Mouse (Mus musculus): ENCODE data around the gene Gdi2.
A peak's percentile ranks its signal among the peaks of the same experiment; 100 is the strongest.
"Not testable (repeated sequence)": the region's sequence is repeated elsewhere in the genome, so short reads cannot be mapped to it uniquely, and the experiment has no call there.

Gdi2 gene

DNA sequence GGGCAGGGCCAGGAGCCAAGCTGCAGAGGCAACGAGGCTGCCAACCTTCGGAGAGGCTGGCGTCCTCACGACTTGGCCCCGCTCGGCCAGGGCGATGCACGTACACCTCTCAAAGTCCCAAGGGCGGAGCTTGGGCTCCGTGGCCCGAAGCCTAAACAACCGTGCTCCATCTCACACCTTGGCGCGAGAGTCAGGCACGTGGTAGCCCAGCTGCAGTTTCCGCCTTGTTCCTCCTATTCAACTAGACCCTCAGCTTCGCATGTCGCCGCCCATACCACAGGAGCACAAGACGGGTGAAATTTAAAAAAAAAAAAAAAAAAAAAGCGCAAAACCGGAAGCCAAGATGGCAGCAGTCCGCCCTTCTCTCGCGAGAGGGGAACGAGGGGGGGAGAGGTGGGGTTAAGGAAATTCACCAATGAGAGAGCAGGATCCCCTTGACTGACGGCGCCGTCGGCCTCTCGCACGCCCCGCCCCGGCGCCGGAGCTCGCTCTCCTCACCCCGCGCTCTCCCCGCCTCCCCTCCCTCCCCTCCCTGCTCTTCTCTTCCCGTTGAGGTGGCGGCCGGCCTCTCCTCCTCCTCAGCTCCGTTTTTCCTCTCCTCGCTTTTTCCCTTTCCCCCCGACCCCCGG is at the start of gene Gdi2:
TSS of gene Gdi2 (plus strand) at position 470 of the 629 bp plus-strand sequence.
- DNase-seq, result peak; percentile 96

DNA sequence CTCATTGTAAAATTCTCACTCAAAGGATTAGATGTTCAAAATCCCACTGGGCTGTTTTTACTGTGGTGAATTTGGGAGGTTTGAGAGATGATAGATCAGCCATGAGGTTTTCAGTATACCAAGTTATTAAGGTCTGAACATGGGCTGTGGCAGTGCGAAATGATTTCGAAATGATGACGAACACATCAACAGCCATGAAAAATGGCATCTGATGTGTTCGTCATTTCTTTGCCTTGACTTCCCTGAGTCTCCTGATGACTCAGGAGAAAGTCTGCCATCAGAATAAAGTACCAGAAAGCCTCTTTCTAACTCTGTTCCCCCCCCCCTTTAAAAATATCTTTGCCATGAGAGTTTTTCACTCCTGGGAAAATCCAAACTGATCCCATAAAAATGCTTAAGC is 42.3 kb upstream of the Gdi2 start:
- no peak for DNase-seq

DNA sequence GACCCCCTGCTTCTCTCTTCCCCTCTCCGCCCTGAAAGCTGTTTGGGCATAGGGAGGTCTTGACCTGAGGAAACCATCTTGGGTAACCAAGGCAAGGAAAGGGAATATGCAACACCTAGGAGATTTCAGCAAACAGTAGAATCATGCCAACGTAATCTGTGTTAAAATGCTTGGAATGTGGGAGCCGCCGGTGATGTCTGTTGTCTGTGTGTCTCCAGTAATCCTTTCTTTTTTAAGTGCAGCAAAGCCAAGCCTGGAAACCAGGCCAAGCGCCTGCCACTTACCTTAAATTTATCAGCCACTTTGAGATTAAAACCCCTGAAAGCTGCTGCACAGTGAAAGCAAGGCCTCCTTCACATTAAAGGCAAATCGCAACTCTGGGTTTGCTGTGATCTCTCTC is 36.8 kb upstream of the Gdi2 start:
- not testable (repeated sequence) for DNase-seq

GRCm38 (mm10) chr13:3515351-3515750 is 22.5 kb upstream of the Gdi2 start:
- not testable (repeated sequence) for DNase-seq

DNA sequence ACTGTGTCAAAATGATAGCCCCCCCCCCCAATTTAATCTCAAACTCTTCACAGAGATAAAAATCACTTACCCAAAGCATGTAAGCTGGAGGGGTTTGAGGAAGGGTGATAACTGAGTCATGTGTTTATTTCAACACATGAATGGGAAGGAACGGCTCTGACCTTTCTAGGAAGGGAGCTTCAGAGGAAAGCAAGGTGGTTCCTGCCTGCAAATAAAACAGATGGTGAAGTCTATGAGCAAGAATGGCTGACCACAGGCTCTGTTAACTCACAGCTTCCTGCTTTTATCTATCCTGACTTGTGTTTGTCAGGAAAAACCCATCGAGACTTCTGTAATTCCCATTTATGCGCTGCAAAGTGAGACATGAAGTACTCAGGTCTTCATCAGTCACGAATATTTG is 18.5 kb upstream of the Gdi2 start:
- DNase-seq, result not testable (repeated sequence)

GRCm38 (mm10) chr13:3519994-3520393 is 17.9 kb upstream of the Gdi2 start:
- DNase-seq, result not testable (repeated sequence)

- DNase-seq, result peak; percentile 18
Measured at GRCm38 (mm10) chr13:3523459-3523858, 14.4 kb upstream of the Gdi2 start.

DNA sequence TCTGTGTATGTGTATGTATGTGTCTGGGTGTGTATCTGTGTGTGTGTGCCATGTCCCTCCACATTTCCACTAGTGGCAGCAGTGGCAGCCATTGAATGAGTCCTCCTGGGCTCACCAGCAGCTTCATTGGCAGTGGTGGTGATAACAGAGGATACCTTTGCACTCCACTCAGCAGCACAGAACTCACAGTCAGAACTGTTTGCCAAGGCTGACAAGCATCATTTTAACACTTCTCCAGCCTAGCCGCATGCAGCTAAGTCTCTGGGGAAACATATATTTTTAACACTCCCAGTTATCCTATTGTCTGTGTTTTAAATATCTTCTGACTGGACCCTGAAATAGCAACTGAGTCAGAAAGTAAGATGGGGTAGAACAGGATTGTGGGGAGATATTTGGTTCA is 13.9 kb upstream of the Gdi2 start:
- no peak for DNase-seq

- no peak for DNase-seq
Measured at GRCm38 (mm10) chr13:3525611-3526051, 12.2 kb upstream of the Gdi2 start.

DNA sequence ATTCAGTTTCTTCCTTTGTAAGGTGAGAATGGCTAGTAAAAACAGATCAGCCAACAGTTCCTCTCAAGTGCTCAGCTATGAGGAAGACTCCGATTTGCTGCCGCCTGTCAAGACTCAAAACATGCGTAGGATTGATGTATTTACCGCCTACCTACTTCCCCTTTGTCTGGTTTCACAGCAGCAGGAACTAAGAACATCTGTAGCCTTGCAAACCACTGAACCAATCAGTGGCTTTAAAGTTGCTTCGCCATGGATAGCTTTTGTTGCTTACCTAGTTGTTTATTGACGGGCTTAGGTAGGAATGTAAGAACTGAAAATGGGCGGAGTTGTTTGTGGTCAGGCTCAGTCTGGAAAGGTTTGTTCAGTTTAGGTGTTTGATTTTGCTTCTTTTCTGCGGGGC is 11.5 kb upstream of the Gdi2 start:
- no peak for DNase-seq

GRCm38 (mm10) chr13:3530451-3530850 is 7.4 kb upstream of the Gdi2 start:
- no peak for DNase-seq

DNA sequence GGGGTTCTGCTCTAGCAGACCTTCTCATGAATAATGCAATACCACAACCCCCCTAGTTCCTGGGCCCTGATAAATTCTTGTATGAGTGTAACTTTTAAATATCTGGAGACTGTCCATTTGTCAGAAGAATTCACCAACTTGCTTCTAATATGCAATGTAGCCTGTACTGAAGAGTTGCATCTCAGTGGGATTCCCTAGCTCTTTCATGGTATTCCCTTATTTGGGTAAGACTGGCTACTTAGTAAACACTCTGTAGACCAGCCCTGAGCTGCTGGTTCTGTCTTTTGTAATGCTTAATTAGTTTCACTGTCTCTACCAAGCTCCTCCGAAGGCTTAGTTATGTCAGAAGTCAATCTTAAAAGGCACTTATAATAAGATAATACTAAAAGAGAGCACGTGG is 6.7 kb upstream of the Gdi2 start:
- not testable (repeated sequence) for DNase-seq

DNA sequence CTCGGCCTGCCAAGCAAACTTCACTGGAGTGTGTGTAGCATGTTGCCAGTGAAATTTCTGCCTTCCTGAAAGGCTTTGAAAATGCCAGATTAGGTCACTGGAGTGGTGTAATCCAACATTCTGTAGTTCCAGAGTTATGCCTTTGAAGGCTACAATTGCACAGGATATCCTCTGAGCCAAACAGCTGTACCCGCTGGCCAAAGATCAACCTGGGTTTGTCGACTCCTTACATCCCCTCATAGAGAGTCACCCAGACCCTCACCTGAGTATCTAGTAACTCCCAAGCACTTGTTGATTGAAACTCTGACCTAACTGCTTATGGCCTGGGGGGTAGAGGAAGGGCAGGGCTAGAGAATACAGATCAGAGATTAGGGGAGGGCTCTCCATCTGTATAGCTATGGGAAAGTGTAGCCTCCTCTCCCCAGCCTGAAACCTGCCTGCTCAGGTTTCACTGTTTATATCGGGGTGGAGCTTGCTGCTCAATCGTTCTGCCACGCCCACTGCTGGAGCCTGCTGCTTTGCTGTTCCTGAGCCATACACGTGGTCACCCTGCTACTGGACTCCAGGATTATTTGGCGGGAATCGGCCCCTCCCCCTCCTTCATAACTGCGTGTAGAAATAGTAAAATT is 6.1 kb upstream of the Gdi2 start:
- no peak for DNase-seq

- no peak for DNase-seq
Measured at GRCm38 (mm10) chr13:3532451-3532850, 5.4 kb upstream of the Gdi2 start.

DNA sequence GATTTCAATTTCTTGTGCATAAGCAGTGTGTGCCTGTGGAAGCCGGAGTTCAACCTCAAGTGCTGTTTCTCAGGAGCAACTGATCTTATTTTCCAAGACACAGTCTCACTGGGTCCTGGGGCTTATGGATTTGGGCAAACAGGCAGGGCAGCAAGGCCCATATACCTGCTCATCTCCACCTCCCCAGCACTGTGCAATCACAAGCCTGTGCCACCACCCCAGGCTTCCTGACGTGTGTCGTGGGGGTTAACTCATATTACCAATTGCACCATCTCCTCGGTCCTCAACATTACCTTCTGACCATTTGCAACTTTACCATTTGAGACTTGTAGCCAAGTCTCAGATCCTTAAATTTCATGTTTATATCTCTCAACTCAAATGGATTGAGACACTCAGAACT is 3.7 kb upstream of the Gdi2 start:
- DNase-seq, result no peak

GRCm38 (mm10) chr13:3538223-3538968 is 533 bp downstream of the Gdi2 start:
- peak; percentile 84 for DNase-seq

DNA sequence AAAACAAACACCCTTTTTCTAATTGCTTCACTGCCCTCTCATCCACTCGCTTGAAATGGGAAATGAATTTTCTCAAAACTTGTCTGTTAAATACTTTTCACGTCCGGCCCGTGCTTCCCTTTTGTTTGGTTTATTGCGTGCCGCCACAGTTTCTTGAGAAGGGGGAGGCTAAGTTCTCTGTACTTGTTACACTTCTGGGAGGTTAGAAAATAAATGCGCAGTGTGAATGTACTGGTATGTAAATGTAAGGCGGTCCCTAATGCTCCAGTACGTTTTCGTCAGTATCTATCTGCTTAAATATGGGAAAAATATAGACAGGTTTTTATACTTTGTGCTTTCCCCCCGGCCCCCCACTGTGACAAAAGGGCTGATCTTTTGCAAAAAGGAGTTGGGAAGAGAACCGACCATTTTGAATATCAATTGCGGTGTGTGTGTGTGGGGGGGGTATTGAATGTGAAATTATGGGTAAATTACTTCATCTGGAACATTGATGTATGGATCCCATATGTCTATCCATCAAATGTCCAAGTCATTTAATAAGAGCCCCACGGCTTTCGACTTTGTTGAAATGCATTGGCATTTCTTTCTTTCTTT is 1.2 kb downstream of the Gdi2 start:
- no peak for DNase-seq

DNA sequence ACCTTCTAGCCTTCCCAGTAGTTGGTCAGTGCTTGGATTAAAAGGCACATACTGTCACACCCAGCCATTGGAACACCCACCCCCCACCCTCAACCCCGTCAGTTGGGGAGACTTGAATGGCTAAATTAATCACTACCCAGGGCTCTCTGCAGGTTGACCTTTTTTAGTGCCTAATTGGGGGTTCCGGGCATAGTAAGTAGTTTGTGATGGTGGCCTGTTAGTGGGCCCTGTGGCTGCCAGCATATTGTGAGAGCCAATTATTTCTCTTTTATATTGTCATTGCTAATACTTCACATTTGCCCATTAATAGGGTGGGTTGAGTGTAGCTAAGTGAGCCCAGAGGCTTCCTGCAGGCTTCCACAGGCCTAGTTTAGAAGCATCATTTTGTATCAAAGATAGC is 2.3 kb downstream of the Gdi2 start:
- DNase-seq, result no peak

- DNase-seq, result no peak
Measured at GRCm38 (mm10) chr13:3541159-3541782, 3.4 kb downstream of the Gdi2 start.

- no peak for DNase-seq
Measured at GRCm38 (mm10) chr13:3544077-3544874, 6.4 kb downstream of the Gdi2 start.

DNA sequence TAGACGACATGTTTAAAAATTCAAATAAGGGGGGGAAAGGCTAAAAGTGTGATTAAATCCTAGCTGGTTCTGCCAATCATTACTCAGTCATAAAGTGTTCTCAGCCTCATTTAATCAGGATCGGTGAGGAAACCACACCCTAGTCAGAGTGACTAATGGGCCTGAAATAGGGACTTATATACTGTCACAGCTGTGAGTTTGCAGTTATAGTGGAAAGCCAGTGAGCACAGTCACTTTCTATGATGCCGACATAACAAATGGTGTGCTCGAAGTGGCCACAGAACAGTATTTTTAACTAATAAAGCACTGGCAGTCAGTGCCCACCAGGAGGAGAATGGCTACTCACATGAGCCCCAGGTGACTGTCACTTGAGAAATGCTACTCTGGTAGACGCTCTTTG is 7.1 kb downstream of the Gdi2 start:
- no peak for DNase-seq

DNA sequence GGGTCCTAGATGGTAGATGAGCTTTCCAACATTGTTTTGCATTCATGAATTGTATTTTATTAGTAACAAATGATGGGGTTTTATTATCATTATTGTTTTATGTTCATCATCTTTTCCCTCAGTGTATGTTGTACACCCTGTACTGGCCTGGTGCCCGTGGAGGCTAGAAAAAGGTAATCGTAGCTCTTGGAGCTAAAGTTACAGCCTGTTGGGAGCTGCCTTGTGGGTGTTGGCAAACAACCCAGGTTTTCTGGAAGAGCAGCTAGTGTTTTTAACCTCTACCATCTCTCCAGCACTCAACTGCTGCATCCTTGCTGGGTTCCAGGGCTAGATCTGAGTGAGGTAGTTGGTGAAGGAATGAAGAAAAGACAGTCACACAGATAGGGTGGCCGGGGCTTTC is 9.5 kb downstream of the Gdi2 start:
- no peak for DNase-seq

All from lung, postnatal 14 days (tissue).